Mouse (Mus musculus): ENCODE results near the gene Cbarp.

Cbarp gene

GRCm38 (mm10) chr10:80140666-80141035 lies at the start of gene Cbarp:
Gene Cbarp, minus strand, starts transcription at chr10:80140835.
- DNase-seq (ENCODE audit: low spot score in 2 of 2), result peak in 1 of 2 experiments; percentile 18

- no peak for DNase-seq (ENCODE audit: low spot score in 2 of 2)
These were observed 49.4 kb upstream of the Cbarp start for GRCm38 (mm10) chr10:80189999-80190398.

DNA sequence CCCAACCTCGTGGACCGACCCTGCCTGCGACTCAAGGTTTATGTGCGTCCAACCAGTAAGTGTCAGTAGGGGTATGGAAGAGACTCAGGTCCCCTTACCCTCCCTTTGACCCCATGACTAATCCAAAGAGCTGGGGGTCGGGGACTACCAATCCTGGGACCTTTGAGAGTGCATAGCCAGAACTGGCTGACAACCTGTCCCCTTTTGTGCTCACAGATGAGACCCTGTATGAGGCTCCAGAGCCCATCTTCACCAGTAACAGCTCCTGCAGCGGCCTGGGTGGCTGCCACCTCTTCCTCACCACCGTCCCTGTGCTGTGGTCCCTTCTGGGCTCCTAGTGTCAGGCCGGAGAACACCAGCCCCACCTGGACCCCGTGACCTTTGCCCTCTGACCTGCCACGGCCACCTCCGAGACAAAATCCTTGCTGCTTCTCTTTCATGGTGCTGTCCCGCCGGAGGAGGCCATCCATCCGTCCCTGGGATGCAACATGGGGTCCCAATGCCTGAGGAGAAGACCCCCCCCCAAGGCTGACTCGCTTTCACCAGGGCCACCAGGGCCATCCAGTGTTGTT lies 47.9 kb upstream of the Cbarp start:
- DNase-seq (ENCODE audit: low spot score in 2 of 2), result no peak

DNA sequence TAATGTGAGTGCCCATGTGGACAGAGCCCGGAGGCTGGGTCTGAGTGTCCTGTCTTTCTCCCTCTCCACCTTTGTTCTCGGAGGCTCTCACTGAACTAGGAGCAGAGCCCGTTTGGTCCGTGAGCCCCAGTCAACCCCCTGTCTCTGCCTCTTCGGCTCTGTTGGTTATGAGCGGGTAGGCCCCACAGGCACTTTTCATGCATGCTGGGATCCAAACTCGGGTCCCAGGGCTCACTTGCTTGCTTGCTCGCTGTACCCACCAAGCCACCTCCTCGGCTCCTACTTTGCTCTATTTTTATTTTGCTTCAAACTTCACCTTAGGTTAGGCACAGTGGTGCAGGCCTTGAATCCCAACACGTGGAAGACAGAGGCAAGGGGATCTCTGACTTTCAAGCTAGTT lies 47.1 kb upstream of the Cbarp start:
- DNase-seq (ENCODE audit: low spot score in 2 of 2), result no peak

DNA sequence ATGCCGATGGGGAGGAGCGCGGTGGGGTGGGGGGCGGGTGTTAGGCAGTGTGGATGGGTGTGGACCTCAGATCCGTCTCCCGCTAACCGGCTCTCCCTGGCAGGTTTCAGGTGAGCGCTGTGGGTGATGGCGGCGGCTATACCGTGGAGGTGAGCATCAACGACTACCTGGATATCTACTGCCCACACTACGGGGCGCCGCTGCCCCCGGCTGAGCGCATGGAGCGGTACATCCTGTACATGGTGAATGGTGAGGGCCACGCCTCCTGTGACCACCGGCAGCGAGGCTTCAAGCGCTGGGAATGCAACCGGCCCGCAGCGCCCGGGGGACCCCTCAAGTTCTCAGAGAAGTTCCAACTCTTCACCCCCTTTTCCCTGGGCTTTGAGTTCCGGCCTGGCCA lies 46.0 kb upstream of the Cbarp start:
- no peak for DNase-seq (ENCODE audit: low spot score in 2 of 2)

DNA sequence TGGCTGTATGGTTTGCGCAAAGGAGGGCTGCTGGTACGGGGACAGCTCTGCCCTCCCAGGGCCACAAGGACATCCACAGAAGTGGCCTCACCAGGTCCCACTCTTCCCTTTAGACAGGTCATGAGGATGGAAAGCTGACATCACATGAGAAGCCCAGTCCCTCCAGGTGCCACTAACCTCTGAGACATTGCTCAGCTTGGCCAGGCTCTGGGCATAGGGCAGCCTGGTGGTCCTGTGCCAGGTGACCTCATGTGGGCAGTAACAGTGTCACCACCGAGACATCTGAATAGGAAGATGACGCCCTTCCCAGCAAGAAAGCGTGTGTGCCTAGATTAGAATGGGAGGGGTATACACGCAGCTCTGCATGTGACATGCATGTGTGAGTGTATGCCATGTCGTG lies 41.9 kb upstream of the Cbarp start:
- DNase-seq (ENCODE audit: low spot score in 2 of 2), result no peak

- DNase-seq (ENCODE audit: low spot score in 2 of 2), result no peak
These were observed 40.2 kb upstream of the Cbarp start for GRCm38 (mm10) chr10:80180823-80181222.

GRCm38 (mm10) chr10:80180288-80180687 lies 39.7 kb upstream of the Cbarp start:
- no peak for DNase-seq (ENCODE audit: low spot score in 2 of 2)

GRCm38 (mm10) chr10:80179068-80180051 lies 38.7 kb upstream of the Cbarp start, which contains the start of gene Efna2:
Gene Efna2, plus strand, starts transcription at chr10:80179482.
- DNase-seq (ENCODE audit: low spot score in 2 of 2), result no peak

DNA sequence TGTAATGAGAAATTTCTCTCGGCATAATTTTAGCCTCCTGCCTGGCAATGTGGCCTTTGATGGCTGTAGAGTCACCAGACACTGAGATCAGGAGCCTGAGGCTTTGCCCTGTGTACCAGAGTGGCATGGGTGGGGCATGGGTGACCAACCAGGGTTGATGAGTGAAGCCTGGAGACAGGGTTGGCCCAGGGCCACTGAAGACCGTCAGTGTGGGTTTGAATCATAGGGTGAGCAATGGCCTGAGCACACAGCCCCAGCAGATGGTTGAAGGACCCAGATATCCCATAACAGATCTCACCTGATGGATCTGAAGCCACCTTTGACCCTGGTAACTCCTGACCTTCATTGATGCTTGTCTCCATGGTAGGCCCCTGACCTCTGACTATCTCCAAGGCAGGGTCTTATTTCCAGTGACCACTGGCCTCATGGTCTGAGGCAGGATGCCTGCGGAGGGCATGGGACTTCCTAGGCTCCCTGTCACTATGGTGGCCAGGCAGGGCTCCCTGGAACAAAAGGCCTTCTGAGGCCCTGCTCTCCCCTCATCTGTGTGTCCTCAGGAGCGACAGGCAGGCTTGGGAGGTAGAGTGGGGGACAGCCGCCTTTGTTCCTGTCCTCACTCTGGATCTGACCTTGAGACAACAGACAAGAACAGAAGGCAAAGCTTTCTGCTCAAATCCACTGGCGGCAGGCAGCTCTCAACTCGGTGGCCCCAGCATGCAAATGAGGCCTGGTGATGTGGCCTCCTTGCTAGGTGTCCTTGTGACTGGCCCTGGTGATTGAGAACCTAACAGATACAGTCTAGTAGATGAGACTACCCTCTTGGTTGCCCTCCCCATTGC lies 37.0 kb upstream of the Cbarp start:
- no peak for DNase-seq (ENCODE audit: low spot score in 2 of 2)

- no peak for DNase-seq (ENCODE audit: low spot score in 2 of 2)
These were observed 35.7 kb upstream of the Cbarp start for GRCm38 (mm10) chr10:80176270-80176834.

- DNase-seq (ENCODE audit: low spot score in 2 of 2), result no peak
These were observed 35.1 kb upstream of the Cbarp start for GRCm38 (mm10) chr10:80175536-80176269.

DNA sequence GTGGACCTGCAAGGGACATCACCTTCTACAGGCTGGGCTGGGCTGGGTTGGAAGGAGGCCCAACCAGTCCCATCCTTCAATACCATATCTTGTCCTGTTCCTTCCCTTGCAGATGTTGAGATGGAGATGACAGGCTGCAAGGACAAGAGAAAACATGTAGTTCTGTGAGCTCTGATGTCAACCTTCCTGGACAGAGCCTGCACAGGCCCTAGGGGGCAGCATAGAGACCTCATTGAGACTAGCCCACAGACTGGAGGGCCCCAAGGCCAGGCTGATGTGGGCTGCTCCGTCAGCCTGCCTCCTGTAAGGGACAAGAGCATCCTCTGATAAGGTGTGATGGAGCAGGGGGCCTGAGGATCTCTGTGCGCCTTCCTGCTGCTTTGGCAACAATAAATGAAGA lies 34.1 kb upstream of the Cbarp start:
- peak in 1 of 2 experiments; percentile 39 for DNase-seq (ENCODE audit: low spot score in 2 of 2)

DNA sequence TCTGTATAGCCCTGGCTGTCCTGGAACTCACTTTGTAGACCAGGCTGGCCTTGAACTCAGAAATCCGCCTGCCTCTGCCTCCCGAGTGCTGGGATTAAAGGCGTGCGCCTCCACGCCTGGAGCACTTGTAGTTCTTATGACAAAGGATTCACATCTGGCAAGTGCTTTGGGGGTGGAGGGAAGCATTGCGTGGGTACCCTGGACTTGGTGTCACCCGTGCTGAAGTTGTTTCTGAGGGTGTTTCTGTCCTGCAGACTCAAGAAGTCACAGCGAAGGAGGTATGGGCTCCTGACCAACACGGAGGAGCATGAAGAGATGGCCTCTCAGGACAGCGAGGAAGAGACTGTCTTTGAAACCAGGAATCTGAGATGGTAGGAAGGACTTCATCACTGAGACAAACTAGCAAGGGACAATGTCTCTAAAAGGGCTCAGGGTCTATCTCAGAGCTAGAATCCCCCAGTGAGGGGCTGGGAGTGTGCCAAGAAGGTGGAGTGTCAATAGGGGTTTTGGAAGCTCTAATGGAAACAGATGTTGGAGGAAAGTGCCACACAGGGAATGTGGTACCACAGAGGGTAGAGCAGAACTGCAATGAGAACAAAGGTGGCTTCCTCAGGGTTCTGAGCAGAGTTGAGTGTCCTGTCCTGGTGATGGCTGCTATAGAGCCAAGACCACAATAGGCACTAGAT lies 33.5 kb upstream of the Cbarp start:
- no peak for DNase-seq (ENCODE audit: low spot score in 2 of 2)

- no peak for DNase-seq (ENCODE audit: low spot score in 2 of 2)
These were observed 32.7 kb upstream of the Cbarp start for GRCm38 (mm10) chr10:80173358-80173757.

- DNase-seq (ENCODE audit: low spot score in 2 of 2), result peak; percentile 89 to 92
These were observed 32.1 kb upstream of the Cbarp start, which contains the start of gene 1600002K03Rik for GRCm38 (mm10) chr10:80172527-80173292. Gene 1600002K03Rik, plus strand, starts transcription at chr10:80172944.

GRCm38 (mm10) chr10:80171760-80172526 lies 31.3 kb upstream of the Cbarp start:
- DNase-seq (ENCODE audit: low spot score in 2 of 2), result peak in 1 of 2 experiments; percentile 22

GRCm38 (mm10) chr10:80171252-80171651 lies 30.6 kb upstream of the Cbarp start:
- DNase-seq (ENCODE audit: low spot score in 2 of 2), result no peak

- no peak for DNase-seq (ENCODE audit: low spot score in 2 of 2)
These were observed 30.0 kb upstream of the Cbarp start for GRCm38 (mm10) chr10:80170601-80171021.

Data from spleen, postnatal 36 days (tissue).